Mouse (Mus musculus) heart, embryonic 10.5 days (tissue): ENCODE data around the gene Fancd2os. TPM values are rescaled to one million over a fixed set of nuclear protein-coding genes. Genes with fewer than 3 reads are reported as not detected.
A peak's percentile ranks its signal among the peaks of the same experiment; 100 is the strongest.

Experiments used
- DNase-seq: peaks from one replicate; pipeline ENCODE4 v3.0.0-alpha.2; 2017; ENCODE audit warnings: low spot score
- H3K27ac ChIP-seq: fragments of 300-500 bp; sonication (generic); 2 replicates; pipeline ENCODE4 v1.5.1; 2016; ENCODE audit warnings: mild to moderate bottlenecking
- H3K27me3 ChIP-seq: fragments of 300-500 bp; sonication (generic); 2 replicates; pipeline ENCODE4 v1.6.1; 2016; ENCODE audit warnings: mild to moderate bottlenecking; ENCODE audit not compliant: poor library complexity, insufficient read depth, severe bottlenecking
- H3K36me3 ChIP-seq: fragments of 300-500 bp; sonication (generic); 2 replicates; pipeline ENCODE4 v1.6.1; 2016; ENCODE audit warnings: mild to moderate bottlenecking, moderate library complexity
- H3K4me1 ChIP-seq: fragments of 300-500 bp; sonication (generic); 2 replicates; pipeline ENCODE4 v1.6.1; 2016; ENCODE audit warnings: mild to moderate bottlenecking
- H3K4me3 ChIP-seq: fragments of 300-500 bp; sonication (generic); 2 replicates; pipeline ENCODE4 v1.5.1; 2016; ENCODE audit warnings: mild to moderate bottlenecking, moderate library complexity
- H3K9me3 ChIP-seq: fragments of 300-500 bp; sonication (generic); 2 replicates; pipeline ENCODE4 v1.6.1; 2016; ENCODE audit warnings: mild to moderate bottlenecking, moderate library complexity
- WGBS: fragments of 180-500 bp; shearing (Covaris S2); methylation state at CpG from one replicate; pipeline ENCODE4 v1.1.7; 2016; 5-methylcytosine and 5-hydroxymethylcytosine counted together
- polyA plus RNA-seq: library from polyadenylated mRNA; unstranded; fragments of >200 nt; fragmentation: Nextera tagmentation; extraction: Ambion mirVana; gene quantifications from 2 replicates; pipeline ENCODE4 v1.2.1, GENCODE M21; 2016

The Fancd2os gene
- polyA plus RNA-seq, 1 experiment from 2014 or later = 0.38 TPM

GRCm38 (mm10) chr6:113623941-113624751 is 23.6 kb upstream of the Fancd2os start, which contains the start of gene Vhl:
Gene Vhl, plus strand, starts transcription at chr6:113623959.
- DNase-seq = peak; percentile 93
- H3K4me3 ChIP-seq = peak within 1 kb of the TSS; percentile 83
- whole genome bisulfite sequencing = under 1% methylated on average over 73 of the region's 76 CpGs
- peak within 1 kb of the TSS; percentile 95 for H3K27ac ChIP-seq
- H3K4me1 ChIP-seq = peaks cover 15% of the 10 kb centered on the region
- no peaks in the 10 kb centered on the region for H3K27me3 ChIP-seq
- no peaks in the 10 kb centered on the region for H3K9me3 ChIP-seq
- H3K36me3 ChIP-seq = peaks cover 20% of the 10 kb centered on the region

- peaks cover 16% of the 10 kb centered on the region for H3K36me3 ChIP-seq
- DNase-seq = no peak
- peak overlapping the region; percentile 95; the same call in 1 of the 2 replicates for H3K27ac ChIP-seq
- peak overlapping the region; percentile 83 for H3K4me3 ChIP-seq
- no peaks in the 10 kb centered on the region for H3K9me3 ChIP-seq
- 65% methylated on average over 5 of the region's 5 CpGs for WGBS
- H3K27me3 ChIP-seq = no peaks in the 10 kb centered on the region
- peaks cover 15% of the 10 kb centered on the region for H3K4me1 ChIP-seq
Measured at GRCm38 (mm10) chr6:113623386-113623785, 22.9 kb upstream of the Fancd2os start.

GRCm38 (mm10) chr6:113615489-113615888 is 15.0 kb upstream of the Fancd2os start:
- no peaks in the 10 kb centered on the region for H3K27me3 ChIP-seq
- no peak overlapping the region for H3K4me3 ChIP-seq
- no peak overlapping the region for H3K27ac ChIP-seq
- H3K9me3 ChIP-seq = no peaks in the 10 kb centered on the region
- no peak for DNase-seq
- H3K36me3 ChIP-seq = peaks cover 66% of the 10 kb centered on the region
- 89% methylated on average over 4 of the region's 4 CpGs for WGBS
- peaks cover 21% of the 10 kb centered on the region for H3K4me1 ChIP-seq

GRCm38 (mm10) chr6:113614997-113615396 is 14.5 kb upstream of the Fancd2os start:
- 95% methylated on average over 8 of the region's 8 CpGs for WGBS
- H3K4me1 ChIP-seq = peaks cover 21% of the 10 kb centered on the region
- peaks cover 70% of the 10 kb centered on the region for H3K36me3 ChIP-seq
- no peaks in the 10 kb centered on the region for H3K9me3 ChIP-seq
- no peak overlapping the region for H3K4me3 ChIP-seq
- H3K27me3 ChIP-seq = no peaks in the 10 kb centered on the region
- no peak for DNase-seq
- H3K27ac ChIP-seq = no peak overlapping the region

- WGBS = 92% methylated on average over 7 of the region's 7 CpGs
- no peak for DNase-seq
- H3K27me3 ChIP-seq = no peaks in the 10 kb centered on the region
- no peak overlapping the region for H3K4me3 ChIP-seq
- peaks cover 70% of the 10 kb centered on the region for H3K36me3 ChIP-seq
- no peaks in the 10 kb centered on the region for H3K9me3 ChIP-seq
- no peak overlapping the region for H3K27ac ChIP-seq
- peaks cover 21% of the 10 kb centered on the region for H3K4me1 ChIP-seq
Measured at GRCm38 (mm10) chr6:113614152-113614551, 13.6 kb upstream of the Fancd2os start.

GRCm38 (mm10) chr6:113612258-113612969 is 11.9 kb upstream of the Fancd2os start:
- Histone ChIP-seq H3K27me3 (no peaks in the 10 kb centered on the region), H3K9me3 (no peaks in the 10 kb centered on the region), H3K4me3 (peak overlapping the region; percentile 40), H3K27ac (peak overlapping the region; percentile 65), H3K36me3 (peaks cover 63% of the 10 kb centered on the region), H3K4me1 (peaks cover 21% of the 10 kb centered on the region)
- 45% methylated on average over 8 of the region's 8 CpGs for WGBS
- no peak for DNase-seq

GRCm38 (mm10) chr6:113609293-113609692 is 8.8 kb upstream of the Fancd2os start:
- DNase-seq = no peak
- H3K4me3 ChIP-seq = no peak overlapping the region
- H3K27ac ChIP-seq = no peak overlapping the region
- H3K9me3 ChIP-seq = no peaks in the 10 kb centered on the region
- peaks cover 31% of the 10 kb centered on the region for H3K4me1 ChIP-seq
- no peaks in the 10 kb centered on the region for H3K27me3 ChIP-seq
- WGBS = 95% methylated on average over 7 of the region's 7 CpGs
- peaks cover 31% of the 10 kb centered on the region for H3K36me3 ChIP-seq

GRCm38 (mm10) chr6:113608871-113609270 is 8.4 kb upstream of the Fancd2os start:
- H3K27ac ChIP-seq = no peak overlapping the region
- H3K9me3 ChIP-seq = no peaks in the 10 kb centered on the region
- 87% methylated on average over 6 of the region's 6 CpGs for WGBS
- H3K36me3 ChIP-seq = peaks cover 27% of the 10 kb centered on the region
- H3K27me3 ChIP-seq = no peaks in the 10 kb centered on the region
- no peak for DNase-seq
- H3K4me3 ChIP-seq = no peak overlapping the region
- peaks cover 31% of the 10 kb centered on the region for H3K4me1 ChIP-seq

GRCm38 (mm10) chr6:113605224-113605545 is 4.7 kb upstream of the Fancd2os start:
- Histone ChIP-seq H3K27me3 (no peaks in the 10 kb centered on the region), H3K36me3 (peaks cover 1% of the 10 kb centered on the region; the same call in 1 of the 2 replicates), H3K27ac (peak overlapping the region; percentile 91), H3K4me3 (peak overlapping the region; percentile 84), H3K9me3 (no peaks in the 10 kb centered on the region), H3K4me1 (peaks cover 16% of the 10 kb centered on the region)
- WGBS = 5% methylated on average over 10 of the region's 10 CpGs
- no peak for DNase-seq

GRCm38 (mm10) chr6:113604432-113605223 is 4.1 kb upstream of the Fancd2os start, which contains the start of gene Brk1:
Gene Brk1, plus strand, starts transcription at chr6:113604772.
- no peaks in the 10 kb centered on the region for H3K36me3 ChIP-seq
- H3K9me3 ChIP-seq = no peaks in the 10 kb centered on the region
- H3K27ac ChIP-seq = peak within 1 kb of the TSS; percentile 91
- peak within 1 kb of the TSS; percentile 84 for H3K4me3 ChIP-seq
- DNase-seq = peak; percentile 94
- under 1% methylated on average over 65 of the region's 65 CpGs for WGBS
- H3K4me1 ChIP-seq = peaks cover 18% of the 10 kb centered on the region
- no peaks in the 10 kb centered on the region for H3K27me3 ChIP-seq

GRCm38 (mm10) chr6:113603993-113604392 is 3.5 kb upstream of the Fancd2os start:
- Histone ChIP-seq H3K27ac (peak overlapping the region; percentile 91), H3K36me3 (no peaks in the 10 kb centered on the region), H3K4me3 (peak overlapping the region; percentile 84), H3K4me1 (peaks cover 18% of the 10 kb centered on the region), H3K27me3 (no peaks in the 10 kb centered on the region), H3K9me3 (no peaks in the 10 kb centered on the region)
- no peak for DNase-seq
- 49% methylated on average over 12 of the region's 12 CpGs for WGBS

- Histone ChIP-seq H3K27me3 (no peaks in the 10 kb centered on the region), H3K27ac (no peak overlapping the region), H3K36me3 (peaks cover 1% of the 10 kb centered on the region; the same call in 1 of the 2 replicates), H3K9me3 (no peaks in the 10 kb centered on the region), H3K4me3 (no peak overlapping the region), H3K4me1 (peaks cover 18% of the 10 kb centered on the region)
- DNase-seq = no peak
- 88% methylated on average over 6 of the region's 6 CpGs for WGBS
Measured at GRCm38 (mm10) chr6:113602821-113603220, 2.3 kb upstream of the Fancd2os start.
